Mouse (Mus musculus) frontal cortex, postnatal 36 days (tissue): ENCODE measurements around the gene Xrcc6.
"Not testable (repeated sequence)": the region's sequence is repeated elsewhere in the genome, so short reads cannot be mapped to it uniquely, and the experiment has no call there.

Experiments used
- DNase-seq, 2 experiments: peaks; one replicate each; pipeline ENCODE4 v3.0.0; 2022; ENCODE audit warnings: low spot score in 2 of 2

Gene Xrcc6

DNA sequence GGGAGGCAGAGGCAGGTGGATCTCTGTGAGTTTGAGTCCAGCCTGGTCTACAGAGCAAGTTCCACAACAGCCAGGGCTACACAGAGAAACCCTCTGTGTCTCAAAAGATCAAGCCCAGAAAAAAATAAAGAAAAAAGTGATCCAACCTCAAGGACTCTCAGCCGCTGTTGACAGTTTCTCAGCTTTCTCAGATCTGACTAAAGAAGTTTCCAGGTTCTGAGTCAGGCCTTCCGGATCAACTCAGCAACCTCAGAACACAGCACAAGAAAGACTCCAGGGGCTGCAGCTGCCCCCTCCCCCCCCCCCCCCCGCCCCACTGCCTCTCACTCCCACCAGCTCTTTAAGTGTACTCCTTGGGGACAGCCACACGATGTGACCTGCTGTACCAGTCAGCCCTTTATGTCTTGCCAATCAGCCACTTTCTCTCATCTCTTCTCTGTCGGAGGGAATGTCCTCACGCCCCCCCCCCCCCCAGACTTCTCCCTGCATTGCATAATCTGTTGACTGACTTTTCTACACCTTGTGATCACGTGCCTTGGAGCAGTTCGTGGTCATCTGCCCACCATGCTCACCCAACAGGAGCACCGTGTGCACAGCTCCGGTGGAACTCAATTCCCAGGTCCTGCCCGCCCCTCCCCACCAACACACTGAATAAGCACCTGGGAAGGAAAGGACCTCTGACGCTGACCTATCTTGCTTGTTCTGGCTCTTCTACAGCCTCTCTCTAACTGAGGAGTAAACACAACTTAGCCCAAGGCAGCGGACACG, 21.4 kb upstream of the Xrcc6 start:
- no peak for DNase-seq

GRCm38 (mm10) chr15:81967821-81968220, 19.8 kb upstream of the Xrcc6 start:
- DNase-seq: no peak

GRCm38 (mm10) chr15:81968447-81968846, 19.2 kb upstream of the Xrcc6 start:
- DNase-seq: no peak

- DNase-seq: no peak
Measured at GRCm38 (mm10) chr15:81969173-81969572, 18.5 kb upstream of the Xrcc6 start.

- not testable (repeated sequence) for DNase-seq
Measured at GRCm38 (mm10) chr15:81969635-81970034, 18.0 kb upstream of the Xrcc6 start.

DNA sequence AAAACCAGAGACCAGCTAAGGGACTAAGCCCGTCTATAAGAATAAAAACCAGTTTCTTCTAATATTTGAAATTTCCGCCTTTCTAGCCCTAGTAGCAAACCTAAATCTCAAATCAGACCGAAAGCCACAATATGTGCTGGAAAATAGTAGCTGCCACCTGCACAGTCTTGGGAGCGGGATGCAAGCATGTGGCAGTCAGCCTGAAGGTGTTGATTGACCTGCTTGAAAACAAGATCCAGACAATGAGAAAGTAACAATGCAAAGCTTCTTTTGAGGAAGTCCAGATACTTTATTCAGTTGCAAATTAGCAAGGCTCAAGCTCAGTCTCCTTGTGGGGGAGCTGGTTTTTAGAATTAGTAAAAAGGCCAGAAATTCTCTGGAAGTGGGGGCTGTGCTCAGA, 17.1 kb upstream of the Xrcc6 start:
- DNase-seq: not testable (repeated sequence)

DNA sequence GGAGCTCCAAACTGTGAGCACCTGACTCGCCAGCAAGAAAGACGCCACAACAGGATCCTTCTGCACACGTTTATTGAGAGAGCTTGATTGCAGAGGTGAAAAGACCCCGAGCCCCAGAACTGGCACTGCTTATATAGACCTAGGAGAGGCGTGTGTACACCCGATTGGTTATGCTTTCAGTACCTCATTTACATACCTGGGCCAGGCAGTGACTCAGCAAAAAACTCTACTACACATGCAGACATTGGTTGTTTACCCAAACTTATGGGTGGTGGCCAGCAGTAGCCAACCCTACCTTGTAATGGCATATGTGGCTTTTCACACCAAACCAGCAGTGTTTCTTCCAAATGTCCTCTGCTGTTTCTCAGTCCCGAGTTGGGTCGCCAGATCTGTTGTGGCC, 12.5 kb upstream of the Xrcc6 start:
- not testable (repeated sequence) for DNase-seq

- no peak for DNase-seq
Measured at GRCm38 (mm10) chr15:81980321-81980720, 7.3 kb upstream of the Xrcc6 start, which contains the start of gene 1700029P11Rik. Gene 1700029P11Rik (plus strand): TSS chr15:81980540.

DNA sequence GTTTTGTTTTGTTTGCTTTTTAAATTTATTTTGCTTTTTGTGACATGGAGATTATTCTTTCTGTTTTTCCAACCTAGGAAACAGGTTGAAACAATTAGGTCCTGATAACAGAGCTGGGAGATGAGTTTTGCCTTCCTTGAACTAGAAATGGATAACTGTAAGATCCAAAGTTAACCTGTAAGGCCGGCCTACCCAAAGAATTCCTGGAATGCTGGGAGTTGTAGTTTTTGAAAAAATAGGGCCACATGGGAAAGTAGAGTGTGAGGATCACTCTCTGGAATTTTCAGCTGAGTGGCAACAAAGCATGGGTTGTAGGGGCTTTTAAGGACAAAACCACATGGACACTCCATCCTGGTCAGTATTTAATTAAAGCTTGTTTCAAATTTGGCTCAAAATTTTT, 5.5 kb upstream of the Xrcc6 start:
- DNase-seq: no peak

DNA sequence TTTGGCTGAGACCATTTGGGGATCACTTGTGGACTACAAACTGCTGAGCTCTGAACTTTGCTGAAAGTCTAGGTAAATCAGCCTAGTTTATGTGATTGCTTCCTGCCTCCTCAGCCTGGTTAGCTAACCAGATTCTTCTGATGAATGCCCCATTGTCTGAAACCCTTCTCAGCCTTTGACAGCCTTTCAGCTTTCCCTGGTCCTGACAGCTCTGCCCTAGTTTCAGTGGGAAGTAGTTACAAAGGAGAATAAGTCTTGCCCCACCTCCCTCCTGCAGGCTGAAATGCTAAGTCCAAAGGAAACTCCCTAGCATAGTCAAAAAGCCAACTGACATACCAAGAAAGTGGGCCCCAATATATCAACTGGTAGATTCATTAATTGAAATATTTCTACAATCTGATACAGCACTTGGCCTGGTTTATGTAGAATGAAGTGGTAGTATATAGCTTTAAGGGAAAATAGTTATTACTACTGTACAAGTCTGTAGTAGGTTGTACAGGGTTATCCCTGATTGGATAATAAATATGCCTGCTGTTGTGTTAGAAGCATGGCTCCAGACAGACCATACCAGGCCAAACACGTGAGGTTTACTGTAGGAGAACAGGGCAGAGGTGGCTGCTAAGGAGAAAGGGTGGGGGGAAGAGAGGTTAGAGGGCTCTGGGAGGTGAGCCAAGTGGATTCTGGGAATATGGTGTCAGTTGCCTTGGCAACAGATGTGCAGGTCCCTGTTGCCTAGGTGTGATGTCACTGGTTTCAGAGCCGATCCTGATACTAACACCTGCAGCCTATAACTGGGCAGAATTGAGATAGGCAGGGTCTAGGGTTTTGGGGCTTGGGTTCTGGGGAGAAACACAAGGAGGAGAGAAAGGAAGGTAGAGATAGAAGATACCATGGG, 2.1 kb upstream of the Xrcc6 start:
- DNase-seq: no peak

DNA sequence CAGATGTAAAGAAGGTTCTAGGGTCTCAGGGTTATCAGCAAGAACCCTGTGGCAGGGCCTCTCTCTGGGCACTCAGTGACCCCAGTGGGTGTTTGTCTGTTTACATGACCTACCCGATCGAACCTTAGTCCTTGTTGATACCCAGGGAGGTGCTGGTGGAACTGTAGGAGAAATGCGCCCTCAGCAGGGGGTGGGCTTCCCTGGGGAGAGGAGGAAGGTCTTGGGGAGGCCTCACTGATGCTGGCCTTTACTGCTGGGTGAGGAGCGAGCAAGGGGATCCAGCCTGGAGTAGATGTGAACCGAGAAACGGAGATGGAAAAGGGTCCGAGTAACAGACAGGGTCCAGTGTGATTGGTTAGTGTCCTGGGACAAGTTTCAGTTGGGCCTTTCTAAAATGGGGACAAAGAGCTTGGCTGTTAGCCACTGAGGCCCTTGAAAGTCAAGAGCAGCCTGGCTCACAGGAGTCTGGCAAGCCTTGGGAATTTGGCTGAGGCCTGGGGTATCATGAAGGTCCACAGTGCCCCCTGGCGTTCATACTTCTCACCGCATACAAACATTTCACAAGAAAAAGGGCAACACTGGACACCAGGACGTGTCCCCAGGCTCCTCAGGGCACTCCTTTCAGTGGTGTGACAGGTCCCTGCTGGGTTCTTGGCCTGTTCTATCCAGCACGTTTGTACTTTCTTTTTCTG, 1.9 kb downstream of the Xrcc6 start:
- DNase-seq: peak; percentile 83 to 90

DNA sequence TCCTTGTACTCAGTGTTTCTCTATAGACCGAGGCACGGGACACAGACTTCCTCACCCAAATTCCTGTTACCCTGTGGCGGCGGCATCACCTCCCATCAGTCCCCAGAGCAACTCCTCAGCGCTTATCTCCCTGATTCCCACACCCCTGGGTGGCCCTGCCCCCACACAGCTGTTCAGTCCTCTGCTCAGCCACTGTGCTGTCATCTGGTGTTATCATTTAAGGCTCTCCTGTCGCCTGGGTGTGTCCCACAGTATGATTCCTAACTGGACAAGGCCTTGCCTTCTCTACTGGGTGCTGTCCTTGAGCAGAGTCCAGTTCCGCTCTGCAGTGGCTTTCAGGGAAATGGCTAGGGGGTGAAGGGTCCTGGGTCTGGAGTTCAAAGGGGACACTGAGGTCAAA, 2.9 kb downstream of the Xrcc6 start:
- no peak for DNase-seq

DNA sequence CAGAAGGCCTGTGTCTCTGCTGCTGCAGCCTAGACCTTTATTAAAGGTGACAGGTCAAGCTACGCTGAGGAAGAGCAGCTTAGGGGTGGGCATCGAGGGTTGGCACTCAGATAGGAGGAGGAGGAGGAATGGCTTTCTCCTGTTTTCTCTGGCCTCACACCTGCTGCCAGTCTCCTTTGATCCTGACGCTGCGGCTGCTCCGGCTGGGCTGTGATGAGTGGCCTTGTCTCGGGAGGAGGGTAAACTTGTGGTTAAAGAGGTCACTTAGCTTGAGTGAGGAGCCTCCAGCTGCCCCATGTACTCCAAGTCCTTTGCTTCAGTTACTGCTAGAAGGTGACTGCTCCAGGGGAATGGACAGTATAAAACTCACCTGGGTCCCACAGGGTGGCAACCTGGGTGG, 6.4 kb downstream of the Xrcc6 start:
- no peak for DNase-seq

- DNase-seq: no peak
Measured at GRCm38 (mm10) chr15:82004257-82004656, 16.6 kb downstream of the Xrcc6 start.

- no peak for DNase-seq
Measured at GRCm38 (mm10) chr15:82011947-82012346, 24.3 kb downstream of the Xrcc6 start.

DNA sequence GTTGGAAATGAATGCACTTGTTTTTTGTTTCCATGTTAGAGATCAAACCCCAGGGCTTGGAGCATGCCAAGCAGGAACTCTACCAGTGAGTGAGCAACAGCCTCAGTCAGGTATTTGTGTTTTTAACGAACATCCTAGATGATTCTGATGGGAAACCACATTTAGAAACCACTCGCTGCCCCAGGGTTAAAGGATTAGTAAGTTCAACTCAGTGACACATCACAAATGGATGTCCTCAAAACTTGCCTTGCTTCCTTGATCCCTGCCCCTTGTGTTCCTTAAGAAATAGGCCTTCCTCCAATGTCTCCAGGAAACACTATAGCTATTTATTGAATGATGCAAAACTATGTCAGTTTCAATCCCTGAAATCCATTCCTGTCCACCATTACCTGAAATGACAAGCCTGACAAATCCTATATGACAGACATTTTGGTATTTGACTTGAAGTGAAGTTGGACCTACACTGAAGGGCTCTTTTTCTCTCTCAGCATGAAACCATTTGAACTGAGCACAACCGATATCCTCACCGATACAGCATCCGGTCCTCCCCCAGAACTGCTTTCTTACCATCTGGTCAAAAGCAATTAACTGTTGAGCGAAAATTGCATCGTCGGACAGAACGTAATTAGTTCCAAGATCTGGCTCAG, 27.2 kb downstream of the Xrcc6 start:
- no peak for DNase-seq

DNA sequence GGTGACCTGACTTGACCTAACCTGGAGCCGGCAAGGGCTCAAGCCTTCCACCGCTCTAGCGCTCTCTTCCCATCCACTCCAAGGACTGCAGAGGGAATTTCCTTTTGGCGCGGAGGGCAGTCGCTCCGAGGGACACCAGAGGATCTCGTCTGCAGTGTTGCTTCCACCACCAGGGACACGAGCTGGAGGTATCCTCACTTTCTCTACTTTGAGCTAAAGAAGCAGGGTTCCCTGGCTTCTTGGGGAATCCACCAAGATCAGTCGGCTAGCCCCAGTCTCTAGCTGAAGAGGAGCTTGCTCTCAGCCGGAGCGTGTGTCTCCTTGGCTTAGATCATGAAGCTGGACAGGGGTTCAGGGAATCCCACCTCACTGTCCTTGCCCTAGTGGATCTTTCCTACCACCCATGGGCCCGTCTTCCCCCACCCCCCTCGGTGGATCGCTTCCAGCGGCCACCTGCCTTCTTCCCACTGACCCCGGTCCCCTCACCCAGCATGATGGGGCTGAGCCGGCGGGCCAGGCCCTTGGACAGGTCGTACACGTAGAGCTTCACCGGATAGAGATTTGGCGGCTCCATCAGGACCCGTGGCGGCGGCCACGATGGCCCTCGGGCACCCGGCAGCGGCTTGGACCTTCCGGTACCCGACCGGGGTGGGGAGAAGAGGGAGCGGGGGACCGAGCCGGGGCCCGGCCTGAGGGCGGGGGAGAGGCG, 27.9 kb downstream of the Xrcc6 start:
- peak; percentile 24 to 32 for DNase-seq

- peak; percentile 100 for DNase-seq
Measured at GRCm38 (mm10) chr15:82016101-82016808, 28.6 kb downstream of the Xrcc6 start.

DNA sequence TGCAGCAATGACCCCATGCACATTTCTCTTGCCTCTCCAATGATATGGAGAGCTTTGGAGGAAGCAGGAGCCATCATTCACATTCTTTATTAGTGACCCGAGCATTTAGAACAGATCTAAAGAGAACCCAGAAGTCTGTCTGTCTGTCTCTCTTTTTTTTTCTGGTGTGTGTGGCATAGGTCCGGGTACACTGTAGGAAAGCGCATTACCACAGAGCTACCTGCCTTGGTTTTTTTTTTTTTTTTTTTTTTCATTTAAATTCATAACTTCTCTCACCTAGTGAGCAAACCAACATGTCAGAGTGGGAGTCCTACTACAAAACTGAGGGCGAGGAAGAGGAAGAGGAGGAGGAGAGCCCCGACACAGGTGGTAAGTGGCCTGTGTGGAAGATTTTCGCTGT, 29.2 kb downstream of the Xrcc6 start:
- no peak for DNase-seq

DNA sequence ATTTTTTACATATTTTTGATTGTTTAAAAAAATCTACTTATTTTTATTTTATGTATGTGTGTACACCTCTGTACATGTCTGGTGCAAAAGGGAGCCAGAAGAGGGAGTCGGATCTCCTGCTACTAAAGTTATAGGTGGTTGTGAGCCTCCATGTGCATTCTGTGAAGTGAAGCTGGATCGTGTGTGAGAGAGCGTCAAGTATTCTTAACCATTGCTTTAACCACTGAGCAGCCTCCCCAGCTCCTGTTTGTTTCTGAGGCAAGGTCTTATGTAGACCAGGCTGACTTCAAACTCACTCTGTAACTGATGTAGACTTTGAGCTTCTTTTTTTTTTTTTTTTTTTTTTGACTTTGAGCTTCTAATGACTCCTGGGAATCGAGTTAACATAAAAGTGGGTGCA, 29.8 kb downstream of the Xrcc6 start:
- no peak for DNase-seq
